Mouse (Mus musculus): ENCODE measurements around the gene Kcnq5.

DNA sequence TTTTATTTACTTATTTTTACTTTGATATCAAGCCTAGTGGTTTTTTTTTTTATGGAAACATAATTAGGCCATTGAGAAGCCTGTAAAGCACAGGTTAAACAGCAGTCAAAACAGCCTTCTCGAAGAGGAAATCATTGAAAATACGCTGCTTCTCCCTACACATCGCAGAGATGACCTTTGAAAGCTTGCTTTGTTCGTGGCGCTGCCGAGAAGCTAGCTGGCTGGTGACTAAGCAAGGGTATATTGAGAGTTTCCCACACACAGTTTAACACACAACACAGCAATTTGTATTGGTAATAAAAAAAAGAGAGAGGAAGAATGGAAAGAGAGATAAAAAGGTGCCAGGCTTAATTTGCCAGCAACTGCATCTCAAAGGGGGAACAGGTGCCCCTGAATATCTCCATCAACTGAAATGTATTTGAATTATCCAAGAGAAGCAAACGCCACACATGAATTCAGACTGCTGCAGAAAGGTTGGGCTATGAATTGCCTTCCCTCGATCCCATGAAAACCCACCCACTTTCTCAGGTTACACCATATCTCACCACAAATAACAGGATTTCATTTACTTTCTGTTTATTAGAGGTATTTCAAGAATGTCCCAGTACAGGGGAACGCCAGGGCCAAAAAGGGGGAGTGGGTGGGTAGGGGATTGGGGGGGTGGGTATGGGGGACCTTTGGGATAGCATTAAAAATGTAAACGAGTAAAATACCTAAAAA is 461.8 kb downstream of the Kcnq5 start:
- TF ChIP-seq CTCF (IDR thresholded peaks at IDR 0.05; ENCODE audit: low read depth, low read length): no peak
- no peak for TF ChIP-seq POLR2A (IDR thresholded peaks at IDR 0.05; ENCODE audit: insufficient read depth, low read length)

Data from ES-Bruce4 (cell line).